Mouse (Mus musculus) effector memory CD4-positive, alpha-beta T cell, adult 5 months (primary cell): Measurements from ENCODE around the gene Kcnk7. TPM values are rescaled to one million over a fixed set of nuclear protein-coding genes. Genes with fewer than 3 reads are reported as not detected.

Source experiments
- polyA plus RNA-seq: library from polyadenylated mRNA; unstranded; fragments of 100-300 nt; shearing (Covaris generic); gene quantifications from one replicate; pipeline ENCODE4 v1.2.1, GENCODE M21; 2017

Kcnk7 gene
- polyA plus RNA-seq = 2.7 TPM

GRCm38 (mm10) chr19:5704163-5704800 lies at the start of gene Kcnk7:
TSS of gene Kcnk7 (plus strand) at chr19:5704367.

GRCm38 (mm10) chr19:5662981-5663913 lies 40.9 kb upstream of the Kcnk7 start, which contains the start of gene Sipa1:
TSS of gene Sipa1 (minus strand) at chr19:5663707.

GRCm38 (mm10) chr19:5688200-5689087 lies 15.7 kb upstream of the Kcnk7 start, which contains the start of the genes Map3k11 and Pcnx3:
TSS of gene Map3k11 (plus strand) at chr19:5688742.
TSS of gene Pcnx3 (minus strand) at chr19:5688908.

GRCm38 (mm10) chr19:5725767-5726515 lies 21.8 kb downstream of the Kcnk7 start, which contains the start of gene Ehbp1l1:
TSS of gene Ehbp1l1 (minus strand) at chr19:5726317.

GRCm38 (mm10) chr19:5729444-5729815 lies 25.3 kb downstream of the Kcnk7 start, which contains the start of gene Fam89b:
TSS of gene Fam89b (minus strand) at chr19:5729653.

GRCm38 (mm10) chr19:5740320-5741317 lies 36.5 kb downstream of the Kcnk7 start, which contains the start of gene Ltbp3:
TSS of gene Ltbp3 (plus strand) at chr19:5740904.

Other genes with a start within 250 kb of the Kcnk7 start
- 4.4 TPM for gene Ccdc85b, start 246.5 kb upstream of the Kcnk7 start, polyA plus RNA-seq
- gene Fibp, start 243.8 kb upstream of the Kcnk7 start, polyA plus RNA-seq = 68.1 TPM
- gene Ctsw, start 235.9 kb upstream of the Kcnk7 start, polyA plus RNA-seq = 191 TPM
- gene Efemp2, start 230.4 kb upstream of the Kcnk7 start, polyA plus RNA-seq = 0.86 TPM
- gene Mus81, start 216.0 kb upstream of the Kcnk7 start, polyA plus RNA-seq = 24.6 TPM
- 2,701 TPM for gene Cfl1, start 213.9 kb upstream of the Kcnk7 start, polyA plus RNA-seq
- not detected for gene 1700020D05Rik, start 200.6 kb upstream of the Kcnk7 start, polyA plus RNA-seq
- 3.8 TPM for gene Snx32, start 193.8 kb upstream of the Kcnk7 start, polyA plus RNA-seq
- not detected for gene Ovol1, start 143.7 kb upstream of the Kcnk7 start, polyA plus RNA-seq
- gene Ap5b1, start 136.3 kb upstream of the Kcnk7 start, polyA plus RNA-seq = 8.2 TPM
- 84.3 TPM for gene Rnaseh2c, start 102.5 kb upstream of the Kcnk7 start, polyA plus RNA-seq
- 66.5 TPM for gene Kat5, start 94.1 kb upstream of the Kcnk7 start, polyA plus RNA-seq
- 279 TPM for gene Rela, start 66.9 kb upstream of the Kcnk7 start, polyA plus RNA-seq
- gene Sipa1, start 40.7 kb upstream of the Kcnk7 start, polyA plus RNA-seq = 174 TPM
- 58.1 TPM for gene Map3k11, start 15.6 kb upstream of the Kcnk7 start, polyA plus RNA-seq
- gene Pcnx3, start 15.5 kb upstream of the Kcnk7 start, polyA plus RNA-seq = 45.2 TPM
- 44.6 TPM for gene Ehbp1l1, start 21.9 kb downstream of the Kcnk7 start, polyA plus RNA-seq
- 73.6 TPM for gene Fam89b, start 25.3 kb downstream of the Kcnk7 start, polyA plus RNA-seq
- gene Ltbp3, start 36.5 kb downstream of the Kcnk7 start, polyA plus RNA-seq = 0.65 TPM
- 66.7 TPM for gene Scyl1, start 67.1 kb downstream of the Kcnk7 start, polyA plus RNA-seq
- gene Frmd8, start 170.9 kb downstream of the Kcnk7 start, polyA plus RNA-seq = 104 TPM
- 18.4 TPM for gene Slc25a45, start 173.4 kb downstream of the Kcnk7 start, polyA plus RNA-seq
- 0.61 TPM for gene Tigd3, start 189.8 kb downstream of the Kcnk7 start, polyA plus RNA-seq
- 113 TPM for gene Dpf2, start 208.6 kb downstream of the Kcnk7 start, polyA plus RNA-seq
- gene Cdc42ep2, start 220.4 kb downstream of the Kcnk7 start, polyA plus RNA-seq = not detected